Mouse (Mus musculus) embryonic facial prominence, embryonic 11.5 days (tissue): ENCODE measurements around the gene 5730409E04Rik. TPM values are rescaled to one million over a fixed set of nuclear protein-coding genes. Genes with fewer than 3 reads are reported as not detected.

Experiments
- ATAC-seq: fragments of 200-750 bp; cut with Nextera tagmentation; replicated peaks from 2 replicates; pipeline ENCODE4 v1.8.0; 2017; ENCODE audit warnings: low read depth; ENCODE audit not compliant: insufficient number of reproducible peaks, low FRiP score, low TSS enrichment
- DNase-seq: peaks from one replicate; pipeline ENCODE4 v3.0.0-alpha.2; 2015; ENCODE audit warnings: low spot score
- H3K27ac ChIP-seq: fragments of 300-500 bp; sonication (generic); replicated peaks from 2 replicates; pipeline ENCODE4 v1.5.1; 2014; ENCODE audit warnings: mild to moderate bottlenecking, low read depth, low read length, control low read depth
- H3K27me3 ChIP-seq: fragments of 300-500 bp; sonication (generic); 2 replicates; pipeline ENCODE4 v1.6.1; 2014; ENCODE audit warnings: mild to moderate bottlenecking, low read length, moderate library complexity, mixed read lengths; ENCODE audit not compliant: control insufficient read depth, insufficient read depth
- H3K36me3 ChIP-seq: fragments of 300-500 bp; sonication (generic); replicated peaks from 2 replicates; pipeline ENCODE4 v1.6.1; 2014; ENCODE audit warnings: low read depth, mild to moderate bottlenecking, low read length, moderate library complexity, mixed read lengths; ENCODE audit not compliant: control insufficient read depth, insufficient read depth
- H3K4me1 ChIP-seq: fragments of 300-500 bp; sonication (generic); 2 replicates; pipeline ENCODE4 v1.6.1; 2014; ENCODE audit warnings: low read length, mixed read lengths; ENCODE audit not compliant: control insufficient read depth, insufficient read depth
- H3K4me2 ChIP-seq: fragments of 300-500 bp; sonication (generic); 2 replicates; pipeline ENCODE4 v1.6.1; 2014; ENCODE audit warnings: low read depth, mild to moderate bottlenecking, control low read depth, low read length, moderate library complexity
- H3K4me3 ChIP-seq: fragments of 300-500 bp; sonication (generic); 2 replicates; pipeline ENCODE4 v1.5.1; 2014; ENCODE audit warnings: low read depth, low read length, control low read depth
- H3K9ac ChIP-seq: fragments of 300-500 bp; sonication (generic); replicated peaks from 2 replicates; pipeline ENCODE4 v1.6.1; 2014; ENCODE audit warnings: mild to moderate bottlenecking, control low read depth, low read length
- H3K9me3 ChIP-seq: fragments of 300-500 bp; sonication (generic); replicated peaks from 2 replicates; pipeline ENCODE4 v1.6.1; 2016; ENCODE audit warnings: mild to moderate bottlenecking, low read length, inconsistent platforms, mixed read lengths; ENCODE audit not compliant: control insufficient read depth
- WGBS: fragments of 180-500 bp; shearing (Covaris S2); extraction: QIAGEN DNeasy Blood & Tissue Kit; methylation state at CpG from one replicate; pipeline ENCODE4 v1.1.7; 2014; 5-methylcytosine and 5-hydroxymethylcytosine counted together
- polyA plus RNA-seq: library from polyadenylated mRNA; unstranded; fragments of >200 nt; fragmentation: Nextera tagmentation; extraction: Ambion mirVana; gene quantifications from 2 replicates; pipeline ENCODE4 v1.2.1, GENCODE M21; 2014

Gene 5730409E04Rik
- polyA plus RNA-seq, 1 experiment from 2014 or later = 1.4 TPM

DNA sequence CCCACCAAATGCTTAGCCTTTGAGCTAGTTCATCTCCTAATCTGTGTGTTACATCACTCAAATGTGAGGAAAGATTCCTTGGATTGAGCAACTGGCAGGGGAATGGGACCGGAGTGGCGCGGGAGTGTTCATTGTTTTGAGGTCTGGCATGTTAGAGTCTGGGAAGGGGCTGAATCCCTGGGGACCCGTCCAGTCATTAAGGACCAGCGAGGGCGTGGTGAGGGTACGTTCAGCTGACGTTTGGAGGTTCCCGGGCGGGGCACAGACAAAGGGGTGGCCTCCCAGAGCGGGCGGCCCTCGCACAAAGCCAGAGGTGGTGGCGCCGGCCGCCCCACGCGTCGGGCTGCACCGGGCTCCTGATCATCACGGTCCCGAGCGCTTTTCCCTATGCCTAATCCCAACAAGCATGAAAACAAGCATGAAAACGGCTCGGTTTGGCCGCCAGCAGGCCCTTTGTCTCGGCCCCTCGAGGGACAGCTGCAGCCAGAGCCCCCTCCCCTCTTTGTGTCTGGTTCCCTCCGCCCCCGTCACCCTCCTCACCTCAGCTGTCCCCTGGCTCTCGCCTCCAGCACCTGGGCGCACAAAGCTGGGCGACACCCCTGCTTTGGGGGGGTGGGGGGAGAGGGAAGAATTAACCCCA, 10.2 kb downstream of the 5730409E04Rik start:
- DNase-seq = peak; percentile 69
- no peaks in the 10 kb centered on the region for H3K9me3 ChIP-seq
- H3K9ac ChIP-seq = peak overlapping the region; percentile 77
- H3K27ac ChIP-seq = peak overlapping the region; percentile 47; the same call in 1 of the 2 replicates
- 2% methylated on average over 33 of the region's 33 CpGs for WGBS
- peak; percentile 67 for ATAC-seq
- no peaks in the 10 kb centered on the region for H3K36me3 ChIP-seq
- no peaks in the 10 kb centered on the region for H3K27me3 ChIP-seq
- no peaks in the 10 kb centered on the region for H3K4me1 ChIP-seq
- H3K4me2 ChIP-seq = peak overlapping the region; percentile 62
- H3K4me3 ChIP-seq = peak overlapping the region; percentile 30

DNA sequence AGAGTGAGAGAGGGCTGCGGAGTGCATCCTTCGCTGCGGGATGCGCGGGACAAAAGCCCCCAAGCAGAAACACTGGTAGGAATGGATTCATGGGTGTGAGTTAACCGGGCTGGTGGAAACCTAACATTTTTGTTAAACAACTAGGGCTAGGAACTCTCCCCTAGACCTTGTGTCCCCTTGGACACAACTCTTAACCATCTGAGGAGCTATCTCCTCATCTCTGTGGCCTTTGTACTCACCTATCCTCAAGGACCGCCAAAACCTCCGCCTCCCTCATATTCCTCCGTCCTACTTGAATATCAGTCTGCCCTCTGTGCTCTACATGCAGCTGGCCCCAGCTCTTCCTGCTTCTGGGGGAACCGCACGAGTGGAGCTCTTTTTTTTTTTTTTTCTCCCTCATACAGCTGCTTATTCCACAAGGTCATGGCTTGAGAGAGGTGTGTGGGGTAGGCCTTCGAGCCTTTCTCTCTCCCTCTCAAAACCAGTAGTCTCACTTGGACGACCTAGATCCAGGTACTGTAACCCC, 10.8 kb downstream of the 5730409E04Rik start:
- no peaks in the 10 kb centered on the region for H3K4me1 ChIP-seq
- WGBS = 17% methylated on average over 13 of the region's 13 CpGs
- DNase-seq (peak; percentile 24), ATAC-seq (no peak)
- H3K9me3 ChIP-seq = no peaks in the 10 kb centered on the region
- peak overlapping the region; percentile 30 for H3K4me3 ChIP-seq
- no peaks in the 10 kb centered on the region for H3K36me3 ChIP-seq
- peak overlapping the region; percentile 77 for H3K9ac ChIP-seq
- no peaks in the 10 kb centered on the region for H3K27me3 ChIP-seq
- peak overlapping the region; percentile 47; the same call in 1 of the 2 replicates for H3K27ac ChIP-seq
- peak overlapping the region; percentile 62 for H3K4me2 ChIP-seq

DNA sequence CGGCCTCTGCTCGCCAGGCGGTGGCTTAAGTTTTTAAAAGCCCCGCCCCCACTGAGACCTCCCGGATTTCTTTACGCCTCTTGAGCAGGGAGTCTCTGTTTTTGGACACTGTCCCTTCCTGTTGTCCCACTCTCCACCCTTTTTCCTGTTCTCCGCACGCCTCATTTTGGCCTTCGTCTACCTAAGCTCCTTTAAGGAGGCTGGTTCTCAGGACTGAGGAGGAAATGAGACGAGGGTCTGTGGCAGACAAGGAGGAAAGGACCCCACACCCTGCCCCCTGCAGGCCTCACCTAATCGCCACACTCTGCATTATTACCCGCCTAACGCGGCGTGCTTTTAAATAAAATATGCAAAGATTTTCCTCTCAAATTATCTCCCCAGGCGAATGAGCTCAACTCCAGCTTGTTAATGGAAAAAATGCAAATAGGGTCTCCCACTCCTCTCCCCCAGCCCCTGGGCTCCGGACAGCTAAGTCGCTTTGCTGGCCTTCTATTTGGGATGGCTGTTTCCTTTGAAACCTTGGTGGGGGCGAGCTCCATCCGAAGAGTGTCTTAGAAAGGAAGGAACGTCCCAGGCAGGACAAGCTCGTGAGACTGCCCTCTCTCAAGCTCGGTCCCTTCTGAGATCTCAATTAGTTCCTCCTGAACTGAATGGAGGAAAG, 17.5 kb downstream of the 5730409E04Rik start:
- 0 out of 2 replicates have a peak overlapping the region, but pooled peaks have one; percentile 30 for H3K9ac ChIP-seq
- no peak overlapping the region for H3K27ac ChIP-seq

DNA sequence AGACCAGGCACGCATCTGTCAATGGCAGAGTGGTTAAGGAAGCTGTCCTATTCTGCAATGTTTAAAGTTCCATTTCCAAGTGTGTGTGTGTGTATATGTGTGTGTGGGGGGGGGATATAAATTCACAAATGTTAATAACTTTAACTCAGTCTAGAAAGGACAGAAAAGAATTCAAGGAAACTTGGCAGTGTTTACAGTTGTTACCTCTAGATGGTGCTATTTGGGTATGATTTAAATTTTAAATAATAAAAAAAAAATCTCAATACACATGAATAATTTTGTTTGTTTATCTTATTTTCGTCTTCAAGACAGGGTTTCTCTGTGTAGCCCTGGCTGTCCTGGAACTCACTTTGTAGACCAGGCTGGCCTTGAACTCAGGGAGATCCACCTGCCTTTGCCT, 22.3 kb downstream of the 5730409E04Rik start:
- H3K4me2 ChIP-seq = no peak overlapping the region
- no peaks in the 10 kb centered on the region for H3K4me1 ChIP-seq
- no peaks in the 10 kb centered on the region for H3K9me3 ChIP-seq
- peak; percentile 10 for DNase-seq
- 42% methylated on average over 2 of the region's 2 CpGs for WGBS
- no peaks in the 10 kb centered on the region for H3K27me3 ChIP-seq
- H3K36me3 ChIP-seq = no peaks in the 10 kb centered on the region
- no peak overlapping the region for H3K4me3 ChIP-seq
- H3K27ac ChIP-seq = no peak overlapping the region
- ATAC-seq = no peak
- H3K9ac ChIP-seq = no peak overlapping the region

More for the DNA sequence above, 17.5 kb downstream of the 5730409E04Rik start:
- 1% methylated on average over 23 of the region's 23 CpGs for WGBS
- Histone ChIP-seq H3K27me3 (no peaks in the 10 kb centered on the region), H3K4me1 (no peaks in the 10 kb centered on the region), H3K4me3 (no peak overlapping the region), H3K4me2 (peak overlapping the region; percentile 19; the same call in 1 of the 2 replicates), H3K9me3 (no peaks in the 10 kb centered on the region), H3K36me3 (no peaks in the 10 kb centered on the region)
- ATAC-seq (no peak), DNase-seq (peak; percentile 57)

DNA sequence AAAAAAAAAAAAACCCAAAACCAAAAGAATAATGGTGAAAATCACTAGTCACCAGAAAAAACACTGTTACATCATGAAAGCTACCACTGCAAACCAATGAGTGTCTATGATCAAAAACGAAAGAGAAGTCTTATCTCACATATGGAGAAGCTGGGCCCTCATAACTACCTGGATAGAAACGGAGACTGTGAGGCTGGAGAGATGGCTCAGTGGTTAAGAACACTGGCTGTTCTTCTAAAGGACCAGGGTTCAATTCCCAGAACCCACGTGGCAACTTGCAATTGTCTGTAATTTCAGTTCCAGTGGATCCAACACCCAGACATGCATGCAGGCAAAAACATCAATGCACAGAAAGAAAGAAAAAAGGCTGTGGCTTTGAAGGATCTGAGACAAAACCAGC, 23.1 kb downstream of the 5730409E04Rik start:
- WGBS = 61% methylated on average over 3 of the region's 3 CpGs
- H3K9me3 ChIP-seq = no peaks in the 10 kb centered on the region
- no peak for DNase-seq
- no peak overlapping the region for H3K4me3 ChIP-seq
- H3K27me3 ChIP-seq = no peaks in the 10 kb centered on the region
- no peaks in the 10 kb centered on the region for H3K4me1 ChIP-seq
- no peak overlapping the region for H3K4me2 ChIP-seq
- no peak for ATAC-seq
- H3K9ac ChIP-seq = no peak overlapping the region
- no peaks in the 10 kb centered on the region for H3K36me3 ChIP-seq
- no peak overlapping the region for H3K27ac ChIP-seq

DNA sequence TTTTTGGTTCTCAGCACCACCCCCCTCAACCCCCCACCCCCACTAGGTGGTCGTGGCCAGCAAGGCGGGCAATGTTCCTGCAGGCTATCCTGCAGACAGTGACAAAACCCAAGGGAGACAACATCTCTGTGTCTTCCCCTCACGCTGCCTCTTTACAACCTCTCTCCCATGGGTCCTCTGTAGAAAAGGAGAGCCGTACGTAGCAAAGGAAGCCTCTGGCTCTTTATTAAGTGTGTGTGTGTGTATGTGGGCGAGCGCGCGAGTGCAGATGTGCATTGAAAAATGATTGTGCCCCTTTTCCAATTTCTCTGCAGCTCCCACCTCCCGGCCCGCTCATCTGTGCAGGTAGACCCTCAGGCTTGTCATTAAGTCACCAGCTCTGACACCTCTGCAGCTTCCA, 26.7 kb downstream of the 5730409E04Rik start:
- WGBS = 27% methylated on average over 11 of the region's 11 CpGs
- no peak overlapping the region for H3K4me2 ChIP-seq
- no peak overlapping the region for H3K9ac ChIP-seq

DNA sequence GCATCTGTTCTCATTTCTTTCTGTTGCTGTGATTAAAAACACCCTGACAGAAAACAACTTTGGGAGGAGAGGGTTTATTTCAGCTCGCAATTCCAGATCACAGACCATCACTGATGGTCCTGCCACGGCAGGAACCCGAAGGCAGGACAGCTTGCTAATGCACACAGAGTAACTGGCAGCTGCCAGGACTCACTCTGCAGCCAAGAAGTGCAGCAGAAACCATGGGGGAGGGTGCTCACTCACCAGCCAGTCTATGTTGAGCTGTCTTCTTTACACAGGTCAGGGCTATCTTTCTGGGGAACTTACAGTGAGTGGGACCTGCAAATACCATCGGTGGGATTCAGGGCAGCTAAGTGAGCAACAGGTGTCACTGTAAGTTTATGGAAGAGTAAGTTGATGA, 27.8 kb downstream of the 5730409E04Rik start:
- H3K36me3 ChIP-seq = no peaks in the 10 kb centered on the region
- no peak overlapping the region for H3K4me3 ChIP-seq
- no peak overlapping the region for H3K9ac ChIP-seq
- no peak overlapping the region for H3K27ac ChIP-seq
- DNase-seq (no peak), ATAC-seq (no peak)
- H3K4me2 ChIP-seq = no peak overlapping the region
- H3K9me3 ChIP-seq = no peaks in the 10 kb centered on the region
- H3K4me1 ChIP-seq = no peaks in the 10 kb centered on the region
- 70% methylated on average over 4 of the region's 4 CpGs for WGBS
- H3K27me3 ChIP-seq = no peaks in the 10 kb centered on the region

More for the DNA sequence above, 26.7 kb downstream of the 5730409E04Rik start:
- DNase-seq (no peak), ATAC-seq (no peak)
- Histone ChIP-seq H3K36me3 (no peaks in the 10 kb centered on the region), H3K27ac (no peak overlapping the region), H3K4me1 (no peaks in the 10 kb centered on the region), H3K27me3 (no peaks in the 10 kb centered on the region), H3K4me3 (no peak overlapping the region), H3K9me3 (no peaks in the 10 kb centered on the region)

DNA sequence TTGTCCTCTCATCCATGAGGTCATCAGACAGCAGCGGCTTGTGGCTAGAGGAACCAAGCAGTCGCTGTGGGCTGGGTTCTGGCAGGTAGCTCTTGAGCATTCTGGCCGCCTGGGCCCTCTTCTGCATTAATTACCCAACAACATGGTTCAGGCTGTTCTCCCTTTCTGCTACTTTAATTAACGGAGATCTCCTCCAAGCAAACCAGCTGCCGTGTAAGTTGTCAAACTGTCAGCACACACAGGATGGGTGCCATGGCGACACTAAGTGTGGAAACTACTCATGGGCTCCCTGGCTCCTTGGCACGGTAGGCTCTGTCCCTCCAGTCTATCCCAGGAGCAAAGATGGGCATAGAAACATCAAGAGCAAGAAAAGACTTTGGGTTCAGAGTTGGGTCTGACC, 29.7 kb downstream of the 5730409E04Rik start:
- no peak for DNase-seq
- no peak for ATAC-seq
- H3K27ac ChIP-seq = no peak overlapping the region
- no peak overlapping the region for H3K4me3 ChIP-seq
- no peaks in the 10 kb centered on the region for H3K9me3 ChIP-seq
- no peaks in the 10 kb centered on the region for H3K27me3 ChIP-seq
- 70% methylated on average over 7 of the region's 7 CpGs for WGBS
- no peak overlapping the region for H3K9ac ChIP-seq
- no peaks in the 10 kb centered on the region for H3K36me3 ChIP-seq
- H3K4me1 ChIP-seq = no peaks in the 10 kb centered on the region
- H3K4me2 ChIP-seq = no peak overlapping the region
